Mouse (Mus musculus): ENCODE results near the gene Relt.

Gene Relt

DNA sequence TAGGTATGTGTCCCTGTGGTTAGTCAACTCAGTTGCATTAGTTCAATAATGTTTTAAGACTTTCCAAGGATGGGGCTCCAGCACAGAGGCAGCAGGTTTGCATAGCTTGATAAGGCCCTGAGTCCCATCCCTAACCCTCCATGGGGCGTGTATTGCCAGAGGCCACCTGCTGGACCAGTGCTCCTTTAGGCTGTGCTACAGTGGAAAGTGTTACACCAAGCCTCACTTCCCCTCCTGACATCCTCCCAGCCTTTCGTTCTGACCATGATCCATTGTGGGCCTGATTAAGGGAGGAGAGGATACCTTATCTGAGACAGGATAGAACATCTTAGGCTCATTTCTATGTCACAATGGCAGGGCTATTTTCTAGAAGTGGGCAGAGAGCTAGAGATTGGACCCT is 19.4 kb downstream of the Relt start:
- DNase-seq: no peak

GRCm38 (mm10) chr7:100842175-100842574 is 21.1 kb downstream of the Relt start:
- DNase-seq: no peak

DNA sequence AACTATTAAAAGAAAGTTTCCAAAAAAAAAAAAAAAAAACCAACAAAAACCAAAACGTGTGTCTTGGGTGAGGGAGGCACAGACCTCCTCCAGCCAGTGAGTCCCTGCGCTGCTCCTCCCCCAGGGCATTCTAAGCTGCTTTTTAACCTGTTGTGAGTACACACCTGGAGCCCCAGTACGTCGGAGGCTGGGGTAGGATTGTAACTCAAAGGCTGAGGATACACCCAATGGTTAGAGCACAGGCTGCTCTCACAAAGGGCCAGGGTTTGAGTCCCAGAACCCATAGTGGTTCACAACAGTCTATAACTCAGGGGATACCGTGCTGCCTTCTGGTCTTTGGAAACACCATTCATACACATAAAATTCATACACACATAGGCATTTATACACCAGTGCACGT is 21.6 kb downstream of the Relt start:
- DNase-seq: no peak

DNA sequence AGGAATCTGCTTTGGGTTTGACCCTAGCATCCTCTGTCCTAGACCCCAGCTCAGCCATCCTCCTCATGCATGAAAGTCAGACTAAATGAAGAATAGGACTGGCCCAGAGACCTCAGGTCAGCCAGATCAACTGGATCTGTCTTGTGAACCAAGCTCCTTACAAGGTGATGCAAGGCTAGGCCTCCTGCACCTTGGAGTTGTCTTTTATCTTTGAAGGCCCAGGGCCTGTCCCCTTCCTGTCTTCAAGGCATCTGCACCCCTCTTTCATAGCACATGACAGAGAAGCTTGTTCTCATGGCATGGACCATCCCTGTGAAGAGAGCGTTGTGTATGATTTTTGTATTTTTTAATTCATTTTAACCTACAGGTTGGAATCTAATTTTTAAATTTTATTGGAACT is 22.3 kb downstream of the Relt start:
- no peak for DNase-seq

GRCm38 (mm10) chr7:100839632-100840402 is 23.4 kb downstream of the Relt start:
- DNase-seq: no peak

- peak; percentile 41 for DNase-seq
Measured at GRCm38 (mm10) chr7:100837701-100838100, 25.5 kb downstream of the Relt start.

- DNase-seq: no peak
Measured at GRCm38 (mm10) chr7:100836657-100837056, 26.6 kb downstream of the Relt start.

DNA sequence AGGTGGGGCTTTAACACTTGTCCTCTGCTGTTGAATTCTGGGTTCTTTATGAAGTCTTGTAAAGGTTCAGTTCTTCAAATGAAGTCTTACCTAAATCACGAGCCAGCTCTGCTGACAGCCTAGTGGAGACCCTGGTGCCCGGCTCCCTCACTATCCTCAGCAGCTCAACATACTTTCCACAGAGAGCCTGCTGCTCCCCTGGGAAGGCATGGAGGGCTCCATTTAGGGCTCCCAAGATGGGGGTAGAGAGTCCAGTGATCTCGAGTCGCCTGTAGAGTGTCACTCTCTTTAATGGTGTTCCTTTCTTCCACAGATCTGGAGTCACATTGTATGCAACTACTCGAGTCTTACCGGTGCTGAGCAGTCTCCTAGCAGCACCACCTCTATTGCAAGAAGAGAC is 27.5 kb downstream of the Relt start:
- DNase-seq: no peak

GRCm38 (mm10) chr7:100835168-100835567 is 28.1 kb downstream of the Relt start:
- no peak for DNase-seq

DNA sequence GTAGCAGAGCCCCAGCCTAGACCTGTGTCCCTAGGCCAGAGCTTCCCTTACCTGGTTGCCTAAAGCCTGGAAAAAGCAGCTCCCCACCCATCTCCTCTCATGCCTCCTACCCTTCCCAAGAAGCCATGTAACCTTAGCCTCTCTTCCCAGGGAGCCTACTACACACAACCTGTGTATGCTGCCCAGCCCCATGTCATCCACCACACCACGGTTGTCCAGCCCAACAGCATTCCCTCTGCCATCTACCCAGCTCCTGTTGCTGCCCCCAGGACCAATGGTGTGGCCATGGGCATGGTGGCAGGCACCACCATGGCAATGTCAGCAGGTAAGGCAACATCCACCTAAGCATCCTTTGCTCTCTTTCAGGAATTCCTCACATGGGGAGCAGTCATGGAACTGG is 29.4 kb downstream of the Relt start:
- DNase-seq: no peak

DNA sequence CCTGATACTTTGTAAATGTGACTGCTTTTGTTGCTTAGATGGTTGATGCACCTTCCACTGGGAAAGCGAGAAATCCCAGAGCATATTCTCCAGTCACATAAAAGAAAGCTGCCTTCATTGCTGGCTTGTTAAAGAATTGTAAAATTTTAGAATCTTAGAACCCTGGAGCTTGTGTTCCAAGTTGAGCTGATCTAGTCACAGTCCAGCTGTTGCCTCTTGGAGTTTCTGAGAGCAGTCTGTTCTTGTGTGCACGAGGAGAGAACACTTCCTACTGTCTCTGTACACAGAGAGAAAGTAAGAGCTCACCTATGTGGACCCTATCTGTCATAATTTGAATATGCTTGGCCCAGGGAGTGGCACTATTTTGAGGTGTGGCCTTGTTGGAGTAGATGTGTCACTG is 34.7 kb downstream of the Relt start:
- no peak for DNase-seq

- no peak for DNase-seq
Measured at GRCm38 (mm10) chr7:100824661-100825060, 38.6 kb downstream of the Relt start.

DNA sequence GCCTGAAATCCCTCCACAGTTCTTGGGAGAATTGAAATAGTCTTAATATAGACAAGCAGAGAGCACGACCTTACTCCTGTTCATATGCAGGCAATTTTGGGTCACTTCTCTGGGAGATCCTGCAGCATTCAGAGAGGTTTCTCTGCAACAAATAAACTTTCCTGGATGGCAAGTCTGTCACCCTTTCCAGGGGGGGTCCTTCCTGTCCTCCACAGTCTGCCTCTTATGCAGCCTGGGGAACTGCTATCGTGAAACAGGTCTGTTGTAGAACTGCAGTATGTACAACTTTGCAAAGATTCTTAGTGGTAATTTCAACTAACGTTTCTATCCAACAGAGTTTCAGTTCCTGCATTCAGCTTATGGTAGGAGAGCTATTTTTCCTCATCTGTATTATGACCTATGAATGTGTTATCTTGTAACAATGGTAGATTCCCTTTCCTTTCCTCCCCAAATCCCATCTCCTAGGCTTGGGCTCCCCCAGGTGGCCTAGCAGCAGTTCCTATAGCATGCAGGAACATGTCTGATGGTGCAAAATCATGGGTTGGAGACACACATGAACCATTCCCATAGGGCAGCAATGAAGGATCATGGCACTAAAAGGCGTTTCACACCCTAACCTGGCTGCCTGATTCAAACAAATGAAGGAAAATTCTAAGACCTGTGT is 44.7 kb downstream of the Relt start:
- DNase-seq: no peak

- DNase-seq: no peak
Measured at GRCm38 (mm10) chr7:100817442-100817760, 45.8 kb downstream of the Relt start.

DNA sequence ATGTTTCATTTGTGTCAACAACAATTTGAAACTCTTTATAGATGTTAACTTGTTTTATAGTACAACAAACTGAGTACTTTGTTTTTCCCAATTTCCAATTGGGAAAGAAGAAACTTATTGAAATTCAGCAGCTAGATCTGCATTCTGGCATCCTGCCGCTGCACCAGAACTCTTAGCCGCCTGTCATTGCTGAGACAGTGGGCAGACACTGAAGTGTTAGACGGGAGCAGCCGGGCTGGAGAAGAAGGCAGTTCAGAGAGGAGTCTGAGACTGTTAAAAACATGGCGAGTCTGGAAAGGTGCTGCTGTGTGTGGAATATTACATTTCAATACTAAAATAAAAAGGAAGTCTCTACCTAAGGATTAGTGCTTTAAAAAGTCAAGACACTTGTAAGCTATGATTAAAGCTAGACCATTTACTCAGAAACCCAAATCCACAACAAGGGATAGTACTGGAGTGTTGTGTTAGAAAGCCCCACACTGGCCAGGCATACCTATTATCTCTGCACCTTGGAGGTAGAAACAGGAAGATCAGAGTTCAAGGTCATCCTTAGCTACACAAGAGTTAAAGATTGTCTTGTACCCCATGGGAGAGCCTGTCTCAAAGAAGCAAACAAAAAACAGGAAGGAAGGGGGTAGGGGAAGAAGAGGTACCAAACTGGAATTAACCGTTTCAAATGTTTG is 46.3 kb downstream of the Relt start:
- no peak for DNase-seq

DNA sequence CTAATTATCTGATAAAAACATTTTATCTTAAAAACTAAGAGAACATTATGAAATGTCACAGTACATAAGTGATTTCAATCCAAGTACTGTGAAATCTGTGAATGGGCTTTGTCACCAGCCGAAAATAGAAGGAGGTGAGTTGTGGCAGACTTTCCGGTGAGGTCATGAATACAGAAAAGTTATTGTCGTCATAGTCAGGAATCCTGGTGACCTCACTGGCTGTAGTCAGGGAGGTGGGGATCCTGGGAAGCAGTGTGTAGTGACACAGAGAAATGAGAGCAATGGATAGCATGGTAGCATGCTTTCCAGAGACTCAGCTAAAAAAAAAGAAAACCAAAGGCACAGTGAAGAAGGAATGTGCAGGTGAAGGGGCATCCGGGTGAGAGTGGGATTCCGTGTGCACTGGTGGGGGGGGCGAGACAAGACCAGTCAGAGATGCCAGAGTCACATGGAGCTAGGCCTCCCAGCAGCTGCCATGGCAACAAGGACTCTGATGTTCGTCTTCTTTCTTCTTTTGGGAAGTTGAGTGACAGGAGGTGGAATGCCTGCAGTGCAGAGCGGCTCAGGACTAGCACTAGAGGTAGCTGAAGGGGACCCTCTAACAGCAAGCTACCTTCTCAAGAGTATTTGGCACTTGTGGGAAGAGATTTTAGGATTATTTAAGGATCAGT is 47.2 kb downstream of the Relt start:
- DNase-seq: no peak

GRCm38 (mm10) chr7:100812641-100813040 is 50.6 kb downstream of the Relt start:
- no peak for DNase-seq

DNA sequence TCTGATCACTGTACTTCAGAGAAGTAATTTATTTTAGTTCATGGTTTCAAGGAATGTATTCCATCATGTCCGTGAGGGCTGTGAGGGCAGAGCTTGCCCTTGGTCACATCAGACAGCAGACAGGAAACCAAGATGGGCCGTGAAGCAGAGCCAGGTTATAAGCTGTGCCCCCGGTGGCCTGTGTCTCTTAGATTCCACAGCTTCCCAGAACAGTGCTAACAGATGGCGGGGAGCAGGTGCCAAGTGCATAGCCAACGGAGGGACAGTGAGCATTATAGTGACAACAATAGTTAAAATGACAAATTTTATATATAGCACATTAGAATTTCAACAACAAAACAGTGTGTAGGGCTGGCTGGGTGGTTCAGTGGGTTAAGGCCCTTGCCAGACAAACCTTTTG is 51.3 kb downstream of the Relt start:
- no peak for DNase-seq

DNA sequence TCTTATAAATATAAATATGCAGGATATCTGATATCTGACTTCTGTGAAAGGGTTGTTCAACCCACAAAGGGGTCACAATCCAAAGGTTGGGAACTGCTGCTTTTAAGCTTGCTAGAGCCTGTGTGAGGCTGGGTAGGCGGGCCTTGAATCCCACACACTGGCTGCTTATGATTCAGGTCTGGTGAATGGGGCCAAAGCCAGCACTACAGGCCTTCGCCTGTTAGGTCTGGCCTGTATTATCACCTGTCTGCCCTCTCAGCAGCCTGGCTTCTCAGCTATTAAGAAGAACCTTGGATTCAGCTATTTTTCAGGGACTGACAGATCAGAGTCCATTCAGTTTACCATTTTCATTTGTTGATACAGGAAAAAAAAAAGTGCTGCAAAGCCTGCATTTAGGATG is 57.9 kb downstream of the Relt start:
- DNase-seq: no peak

- DNase-seq: no peak
Measured at GRCm38 (mm10) chr7:100798810-100799209, 64.4 kb downstream of the Relt start.
